Mouse (Mus musculus) T-helper 2 cell (primary cell): Measurements from ENCODE around the gene Fras1.

ENCODE experiments used
- in situ Hi-C: fragments of 300-600 bp; cut with MboI, MseI; formaldehyde crosslinking; loops from one replicate; pipeline ENCODE4 v1.15.1; 2025; ENCODE audit warnings: high pct_unique_total_duplicates

Gene Fras1

DNA sequence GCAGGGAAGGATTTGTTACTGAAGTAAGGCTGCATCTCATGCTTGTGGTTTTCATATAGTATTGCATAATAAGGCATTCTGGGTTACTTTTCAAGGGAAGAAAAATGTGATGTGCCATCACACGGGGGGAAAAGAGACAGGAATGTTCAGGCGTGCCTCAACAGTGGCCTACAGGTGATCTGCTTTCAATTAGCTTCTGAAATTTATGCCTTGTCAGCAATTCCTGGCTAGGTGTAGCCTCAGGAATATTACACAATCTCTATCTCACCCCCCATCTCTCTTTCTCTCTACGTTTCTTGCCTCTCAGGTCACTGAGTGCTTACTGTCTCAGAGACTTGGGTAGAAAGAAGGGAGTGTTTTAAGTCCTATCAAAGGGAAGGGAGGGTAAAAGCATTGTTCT, 204.9 kb downstream of the Fras1 start:
- in situ Hi-C loops: no loop called here

DNA sequence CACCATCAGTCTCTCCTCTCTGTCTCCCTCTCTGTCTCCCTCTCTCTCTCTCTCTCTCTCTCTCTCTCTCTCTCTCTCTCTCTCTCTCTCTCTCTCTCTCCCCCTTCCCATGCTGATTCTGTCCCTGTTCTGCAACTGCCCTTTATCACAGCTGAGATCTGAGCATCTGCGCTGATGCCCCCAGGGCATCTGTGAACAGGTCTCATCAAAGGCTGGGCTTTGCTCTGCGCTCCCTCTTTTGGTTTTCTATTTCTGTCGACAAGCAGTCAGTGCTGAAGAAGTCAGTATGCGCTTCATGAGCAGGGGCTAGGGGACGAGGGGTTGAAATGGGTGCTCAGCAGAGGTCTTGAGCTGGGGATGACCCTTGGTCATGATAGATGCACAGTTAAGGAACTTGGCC, 206.2 kb downstream of the Fras1 start:
- in situ Hi-C loops: no loop called here

DNA sequence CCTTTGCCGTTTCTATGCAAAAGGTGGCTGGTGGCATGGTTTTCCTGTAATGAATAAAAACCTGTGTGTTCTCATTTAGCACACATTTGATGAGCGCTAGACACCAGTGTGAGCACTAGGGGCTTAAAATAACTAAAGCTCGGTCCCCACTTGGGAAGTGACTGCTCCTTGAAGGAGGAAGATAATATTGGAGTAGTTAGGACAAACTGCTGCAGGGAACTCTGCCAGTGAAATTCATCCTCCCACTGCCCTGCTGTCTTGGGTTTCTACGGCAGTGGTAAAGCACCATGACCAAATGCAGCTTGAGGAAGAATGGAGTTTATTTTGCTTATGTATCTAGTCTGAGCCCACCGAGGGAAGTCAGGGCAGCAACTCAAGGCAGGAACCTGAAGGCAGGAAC, 211.0 kb downstream of the Fras1 start:
- in situ Hi-C loops: no loop called here

DNA sequence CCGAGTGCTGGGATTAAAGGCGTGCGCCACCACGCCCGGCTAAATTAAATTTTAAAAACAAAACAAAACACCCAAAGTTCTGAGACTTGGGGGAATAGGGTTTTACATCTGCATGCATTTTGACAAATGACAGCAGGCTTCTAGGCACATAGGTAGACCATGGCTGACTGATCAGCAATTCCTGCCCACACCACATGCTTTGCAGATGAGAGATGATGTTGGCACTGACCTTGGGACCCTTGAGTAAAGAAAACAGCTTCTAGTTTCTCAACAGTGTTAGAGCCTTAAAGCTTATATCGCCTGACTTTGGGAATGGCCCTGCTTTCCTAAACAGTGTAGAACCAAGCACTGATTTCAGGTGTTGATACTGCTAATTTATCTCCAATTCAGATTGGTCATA, 216.9 kb downstream of the Fras1 start:
- in situ Hi-C loops: no loop called here

DNA sequence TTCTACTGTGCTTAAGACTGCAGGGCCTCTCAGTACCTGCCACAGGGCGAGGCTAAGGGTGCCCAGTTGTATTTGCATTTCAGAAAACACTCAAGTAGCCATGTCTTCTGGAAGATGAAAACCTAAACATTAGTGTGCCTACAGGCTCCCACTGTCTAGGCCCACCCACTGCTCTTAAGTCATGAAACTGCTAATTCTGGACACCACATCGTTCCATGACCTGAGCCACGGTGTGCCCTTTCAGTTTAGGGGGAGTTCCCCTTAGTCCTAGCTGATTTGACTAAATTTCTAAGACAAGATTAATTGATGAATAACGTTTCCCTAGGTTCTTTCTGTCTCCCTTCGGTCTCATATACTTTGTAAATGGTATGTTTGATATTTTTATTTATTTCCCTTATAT, 222.0 kb downstream of the Fras1 start:
- in situ Hi-C loops: no loop called here

DNA sequence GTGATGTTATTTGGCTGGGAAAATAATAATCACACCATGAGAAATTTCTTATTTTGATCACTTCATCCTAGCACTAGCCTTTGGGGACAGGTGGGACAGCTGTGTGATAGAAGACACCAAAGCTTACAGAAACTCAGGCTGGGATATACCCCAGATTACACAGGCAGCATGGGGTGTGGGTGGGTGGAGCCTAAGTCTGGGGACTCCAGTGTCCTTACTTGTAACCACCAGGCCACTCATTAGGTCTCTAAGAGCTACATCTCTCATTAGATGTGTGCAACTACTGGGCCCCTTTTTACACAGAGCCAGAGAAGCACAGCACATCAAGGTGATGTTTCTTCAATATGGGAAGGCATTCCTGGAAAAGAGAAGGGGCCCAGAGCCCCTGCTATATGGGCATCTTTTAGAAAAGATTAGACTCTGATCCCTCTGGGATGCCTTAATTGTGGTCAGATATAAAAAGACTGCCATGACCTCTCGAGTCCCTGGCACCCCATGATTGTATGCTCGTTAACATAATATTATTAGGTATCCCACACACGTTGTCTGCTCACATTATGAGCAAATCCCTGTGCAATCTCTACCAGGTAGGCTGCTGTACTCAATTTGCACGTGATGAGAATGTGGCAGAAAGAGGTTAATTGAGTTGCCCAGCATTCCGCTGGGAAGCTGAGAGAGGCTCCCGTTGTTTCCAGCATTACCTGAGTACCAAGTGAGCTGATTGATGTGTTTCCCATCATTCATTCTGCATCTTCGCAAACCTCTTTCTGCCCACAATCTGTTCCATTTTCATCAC, 230.4 kb downstream of the Fras1 start:
- in situ Hi-C loops: no loop called here

DNA sequence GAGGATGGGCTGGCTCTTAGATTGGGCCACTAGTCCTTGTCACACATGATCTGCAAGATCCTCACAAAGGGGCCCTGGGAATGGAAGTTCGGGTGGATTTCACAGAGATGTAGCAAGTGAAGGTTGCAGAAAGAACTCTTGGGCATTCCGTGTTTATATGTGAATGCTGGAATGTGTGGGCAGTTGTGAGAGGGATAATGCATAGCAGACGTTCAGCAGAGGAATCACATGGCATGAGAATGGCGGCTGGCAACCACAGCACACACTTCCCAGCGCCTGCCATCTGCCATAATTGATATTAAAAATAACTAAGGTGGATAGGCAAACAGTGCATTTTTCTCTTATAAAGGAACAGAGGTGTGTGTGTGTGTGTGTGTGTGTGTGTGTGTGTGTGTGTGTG, 234.3 kb downstream of the Fras1 start:
- in situ Hi-C loops: no loop called here

DNA sequence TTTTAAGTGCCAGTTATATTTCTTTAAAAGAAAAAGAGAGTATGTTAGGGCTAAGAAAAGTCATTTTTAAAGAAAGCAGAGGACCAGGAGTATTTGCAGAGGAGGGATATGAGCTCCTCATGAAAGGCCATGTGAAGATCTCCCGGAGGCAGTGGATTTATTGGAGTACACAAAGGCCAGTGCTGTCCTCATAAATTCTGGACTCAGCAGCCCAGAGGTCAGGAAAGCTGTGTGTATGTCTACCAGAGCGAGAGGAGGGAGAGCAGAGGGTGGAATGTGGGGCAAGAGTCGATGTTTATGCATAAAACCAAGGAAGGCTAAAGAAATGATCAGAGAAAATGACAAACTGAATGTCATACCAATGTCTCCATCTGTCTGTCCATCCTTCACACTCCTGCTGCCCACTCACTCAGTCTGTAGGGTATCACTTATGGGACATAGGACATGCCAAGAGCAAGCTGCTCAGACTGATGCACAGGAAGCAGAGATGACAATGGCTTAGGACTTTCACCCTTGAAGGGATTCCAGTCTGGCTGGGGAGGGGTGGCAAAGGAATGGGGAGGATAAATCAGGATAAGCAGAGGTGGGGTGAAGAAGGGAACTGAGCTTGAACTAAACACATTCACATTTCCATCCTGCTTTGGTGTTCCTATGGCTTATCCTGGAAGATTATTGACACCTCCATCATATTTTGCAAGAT, 235.0 kb downstream of the Fras1 start:
- in situ Hi-C loops: no loop called here

DNA sequence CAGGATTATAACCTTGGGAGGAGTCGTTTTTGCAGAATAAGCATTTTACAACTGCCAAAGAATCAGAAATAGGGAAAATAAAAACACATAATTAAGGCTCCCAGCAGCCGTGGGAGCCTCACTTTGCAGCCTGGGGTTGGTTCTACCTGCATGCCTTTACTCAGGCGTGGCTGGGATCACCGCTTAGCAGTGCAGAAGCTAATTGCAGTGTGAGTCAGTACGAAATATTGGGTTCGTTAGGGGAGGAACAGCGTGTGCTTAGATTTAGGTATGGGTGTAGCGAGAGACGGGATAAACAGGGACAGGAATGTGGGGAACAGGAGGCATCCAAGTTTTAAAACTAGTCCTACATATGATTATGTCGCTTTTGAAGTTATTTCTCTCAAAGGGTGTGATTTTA, 238.3 kb downstream of the Fras1 start:
- in situ Hi-C loops: no loop called here

DNA sequence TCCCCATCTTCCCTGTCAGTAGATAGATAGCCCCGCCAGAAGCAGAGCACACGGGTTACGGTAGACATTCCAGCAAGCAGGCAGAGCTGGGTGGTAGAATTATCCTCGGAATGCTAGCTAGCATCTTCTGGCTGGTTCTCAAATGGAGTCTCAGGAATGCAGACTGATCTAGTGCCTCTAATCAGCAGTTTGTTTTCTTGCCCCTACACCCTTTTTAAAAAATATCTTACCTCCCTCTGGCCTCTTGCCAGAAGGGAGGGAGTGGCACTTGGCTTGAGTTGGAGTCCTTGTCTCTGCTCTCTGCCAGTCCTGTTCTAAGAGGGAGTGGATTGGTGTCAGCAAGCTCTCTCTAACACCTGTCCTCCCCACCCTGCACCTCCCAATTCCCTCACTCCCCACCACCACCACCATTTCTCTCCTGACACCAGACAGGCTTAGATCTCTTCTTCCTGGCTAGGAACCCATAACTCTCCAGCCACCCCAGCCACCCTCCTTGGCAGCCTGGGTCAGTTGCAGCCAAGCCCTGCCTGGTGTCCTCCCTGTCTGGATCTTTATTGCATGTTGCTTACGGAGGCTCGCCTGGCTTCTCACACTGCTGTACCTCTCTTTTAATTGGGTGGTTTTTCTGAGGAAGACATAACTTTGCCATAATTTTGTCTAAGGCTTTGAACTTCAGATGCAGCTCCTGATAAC, 243.3 kb downstream of the Fras1 start:
- in situ Hi-C loops: no loop called here

DNA sequence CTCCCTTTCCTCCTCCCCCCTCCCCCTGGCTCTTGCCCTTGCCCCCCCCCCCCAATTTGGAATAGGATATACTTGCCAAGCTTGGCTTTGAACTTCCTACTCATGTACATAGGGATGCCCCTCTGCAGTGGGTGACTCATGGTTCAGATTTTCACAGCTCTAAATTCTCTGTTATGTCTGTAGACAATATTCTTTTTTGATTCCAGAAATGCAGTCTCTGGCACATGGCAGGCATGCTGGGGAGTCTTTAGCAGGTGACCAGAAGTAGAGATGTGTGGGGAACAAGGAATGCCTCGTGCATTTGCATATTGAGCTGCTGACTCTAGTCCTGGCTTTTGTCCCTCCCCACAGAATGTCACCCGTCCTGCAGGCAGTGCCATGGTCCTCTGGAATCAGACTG, 244.3 kb downstream of the Fras1 start:
- in situ Hi-C loops: no loop called here

DNA sequence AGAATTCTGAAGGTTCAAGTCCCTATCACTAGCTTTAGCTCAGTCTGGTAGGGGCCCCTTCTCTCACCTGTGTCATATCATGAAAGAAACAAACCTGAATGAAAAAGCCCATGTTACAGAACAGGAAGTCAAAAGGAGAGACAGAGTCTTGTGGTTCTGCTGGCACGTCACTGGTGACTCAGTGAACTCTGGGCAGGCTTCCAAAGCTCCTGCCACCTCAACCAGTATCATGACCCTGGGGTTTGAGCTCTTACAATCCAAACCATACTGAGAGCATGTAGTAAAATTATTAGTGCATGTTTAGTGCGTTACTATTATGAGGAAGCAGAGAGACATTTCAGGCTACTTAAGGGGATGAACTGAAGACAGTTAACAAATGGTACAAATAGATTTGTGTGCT, 246.5 kb downstream of the Fras1 start:
- in situ Hi-C loops: no loop called here

DNA sequence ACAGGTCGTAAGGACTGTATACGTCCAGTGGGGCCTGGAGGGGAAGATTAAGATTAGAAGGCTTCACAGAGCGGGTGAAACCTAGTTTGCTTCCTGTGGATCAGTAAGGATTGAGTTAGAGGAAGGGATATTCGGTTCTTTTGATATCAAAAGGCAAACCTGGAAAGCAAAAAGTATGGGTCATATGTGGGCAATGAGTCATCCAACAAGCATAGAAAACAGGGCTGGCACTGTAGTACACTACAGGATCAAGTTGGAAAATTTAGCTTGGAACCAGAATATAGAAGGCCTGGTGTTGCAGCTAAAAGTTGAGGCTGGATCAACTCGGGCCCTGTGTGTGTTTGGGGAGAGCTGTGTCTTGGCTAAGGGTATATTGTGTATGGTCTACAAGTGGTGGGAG, 246.9 kb downstream of the Fras1 start:
- in situ Hi-C loops: no loop called here

DNA sequence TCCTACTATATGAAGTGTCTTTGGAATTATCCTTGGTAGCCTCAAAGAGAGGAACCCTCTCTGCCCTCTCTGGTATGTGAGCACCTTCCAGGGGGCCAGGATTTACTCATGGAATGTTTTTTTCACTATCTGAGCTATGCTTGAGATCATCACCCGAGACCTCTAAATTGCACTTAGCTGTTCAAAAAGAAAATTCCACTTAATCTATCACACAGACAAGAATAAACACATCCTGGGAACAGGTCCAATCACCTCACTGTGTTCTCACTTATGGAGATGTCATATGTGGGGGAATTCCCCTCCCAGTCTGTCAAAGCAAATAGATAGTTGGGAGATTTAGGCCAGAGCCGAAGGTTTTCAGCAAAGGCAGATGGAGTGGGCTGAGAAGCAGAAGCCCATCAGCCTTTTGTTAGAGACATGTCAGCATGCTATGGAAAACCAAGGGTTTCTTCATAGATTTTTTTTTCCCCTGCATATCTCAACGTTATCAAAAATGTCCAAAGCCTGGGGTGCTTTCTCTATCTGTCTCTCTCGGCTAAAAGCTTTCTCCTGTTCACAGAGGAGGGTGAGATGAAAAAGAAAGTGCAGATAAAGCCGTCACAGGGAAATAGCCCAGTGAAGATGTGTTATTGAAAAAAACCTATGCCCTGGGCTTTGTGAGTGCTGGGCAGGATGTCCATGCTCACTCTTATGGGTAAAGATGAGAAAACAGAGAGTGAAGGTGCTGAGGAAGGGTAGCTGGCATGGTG, 249.0 kb downstream of the Fras1 start:
- in situ Hi-C loops: no loop called here

DNA sequence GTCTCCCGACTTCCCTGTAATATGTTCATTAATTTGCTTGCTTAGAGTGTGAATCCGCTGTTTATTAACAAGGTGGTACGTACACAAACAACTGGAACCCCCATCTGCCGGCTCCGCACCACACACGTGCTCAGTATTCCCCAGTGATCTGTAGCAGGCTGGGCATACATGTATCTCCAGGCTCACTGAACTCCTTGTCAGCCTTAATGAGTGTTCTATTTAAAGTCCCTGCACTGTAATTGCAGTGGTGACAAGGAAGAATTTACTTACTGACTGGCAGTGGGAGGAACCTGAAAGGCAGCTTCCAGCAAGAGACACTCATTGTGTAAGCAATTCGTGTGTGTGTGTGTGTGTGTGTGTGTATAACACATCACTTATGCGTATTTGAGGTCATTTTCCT, 256.1 kb downstream of the Fras1 start:
- in situ Hi-C loops: no loop called here

DNA sequence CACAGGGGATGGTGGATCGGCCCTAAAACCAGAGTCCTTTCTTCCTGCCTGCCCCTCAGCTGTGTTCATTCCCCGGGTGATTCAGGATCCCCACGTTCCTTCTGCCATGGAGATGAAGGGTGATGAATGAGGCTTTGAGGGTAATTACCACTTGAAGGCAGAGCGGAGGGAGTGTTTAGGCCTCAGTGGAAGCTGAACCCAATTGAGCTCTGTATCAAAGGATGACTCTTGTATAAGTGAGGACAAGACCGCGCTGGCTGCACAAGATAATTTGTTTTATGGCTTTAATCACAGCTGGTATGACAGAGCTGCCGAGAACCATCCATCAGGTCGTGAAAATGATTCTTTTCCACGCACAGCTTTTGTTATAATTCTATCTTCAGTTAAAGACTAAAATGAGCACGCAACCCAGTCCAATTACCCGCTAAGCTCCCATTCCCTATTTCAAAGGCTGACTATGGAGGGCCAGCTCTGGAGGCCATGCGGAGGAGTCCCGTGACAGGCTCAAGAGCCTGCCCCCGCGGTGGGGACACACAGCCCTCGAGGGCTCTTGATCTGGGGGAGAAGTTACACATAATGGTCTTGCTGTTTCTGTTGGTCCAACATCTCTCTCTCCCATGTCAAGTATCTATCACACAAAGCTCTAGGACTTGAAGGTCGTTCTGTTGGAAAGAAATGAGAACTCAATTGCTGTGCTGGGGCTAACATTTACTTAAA, 261.5 kb downstream of the Fras1 start:
- in situ Hi-C loops: no loop called here

DNA sequence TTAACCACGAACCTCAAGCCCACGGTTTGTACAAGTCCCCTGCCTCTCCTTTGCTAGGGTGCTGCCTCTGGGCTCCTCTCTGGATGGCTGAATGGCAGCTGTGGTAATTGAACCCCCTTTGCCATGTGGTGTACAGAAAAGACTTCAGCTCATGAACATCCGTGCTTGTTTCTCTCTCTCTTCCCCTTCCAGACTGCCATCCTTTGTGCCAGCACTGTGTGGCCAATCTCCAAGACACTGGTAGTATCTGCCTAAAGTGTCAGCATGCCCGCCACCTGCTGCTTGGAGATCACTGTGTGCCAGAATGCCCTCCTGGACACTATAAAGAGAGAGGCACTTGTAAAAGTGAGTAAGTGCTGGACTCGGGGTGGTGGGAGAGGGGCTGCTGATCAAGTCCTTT, 262.1 kb downstream of the Fras1 start:
- in situ Hi-C loops: no loop called here

DNA sequence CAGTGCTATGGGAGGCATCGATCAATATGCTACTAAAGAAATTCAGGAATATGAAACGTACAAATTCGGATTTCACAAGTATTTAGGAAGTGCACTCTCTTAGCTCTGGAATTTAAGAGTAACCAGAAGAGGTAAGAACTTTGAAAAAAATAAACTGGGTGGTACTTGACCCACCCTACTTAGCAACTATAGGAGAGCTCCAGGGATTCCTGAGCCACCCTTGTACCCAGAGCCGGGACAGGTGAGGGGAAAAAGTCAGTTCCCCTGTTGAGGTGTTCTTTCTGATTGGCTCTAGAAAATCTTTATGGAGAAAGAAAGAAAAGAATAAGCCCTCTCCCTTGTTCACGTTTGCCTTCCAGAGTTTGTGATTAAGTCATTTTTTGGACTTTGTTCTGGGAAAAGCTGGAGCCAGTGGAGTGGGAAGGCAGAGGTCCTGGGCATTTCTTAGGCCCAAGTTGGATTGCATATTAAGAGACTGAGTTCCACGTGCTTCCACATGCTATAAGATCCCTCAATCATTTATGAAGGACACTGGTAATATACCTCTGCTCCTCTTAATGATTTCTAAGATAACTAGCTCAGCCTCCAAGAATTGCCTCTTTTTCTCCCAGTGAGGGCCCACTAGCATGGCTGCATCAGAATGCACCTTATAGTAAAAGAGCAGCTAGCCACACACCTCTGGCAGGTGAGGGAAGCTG, 265.6 kb downstream of the Fras1 start:
- in situ Hi-C loops: no loop called here

DNA sequence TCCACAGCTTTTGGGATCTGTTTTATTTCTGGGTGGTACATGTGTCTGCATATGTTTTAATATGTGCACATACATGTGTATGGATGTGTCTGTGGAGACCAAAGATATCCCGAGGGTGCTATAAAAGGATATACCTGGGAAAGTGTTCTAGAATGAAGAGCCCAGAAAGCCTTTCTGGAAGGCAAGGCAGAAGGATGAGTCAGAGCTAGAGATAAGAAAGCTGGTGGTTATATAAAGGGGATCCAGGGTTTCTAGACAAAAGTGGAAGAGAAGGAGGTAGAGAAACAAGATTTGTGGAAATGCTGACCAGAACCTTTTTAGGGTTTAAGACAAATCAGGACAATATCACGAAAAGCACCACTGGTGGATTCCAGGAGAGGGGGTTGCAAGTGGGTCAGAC, 267.5 kb downstream of the Fras1 start:
- in situ Hi-C loops: no loop called here

DNA sequence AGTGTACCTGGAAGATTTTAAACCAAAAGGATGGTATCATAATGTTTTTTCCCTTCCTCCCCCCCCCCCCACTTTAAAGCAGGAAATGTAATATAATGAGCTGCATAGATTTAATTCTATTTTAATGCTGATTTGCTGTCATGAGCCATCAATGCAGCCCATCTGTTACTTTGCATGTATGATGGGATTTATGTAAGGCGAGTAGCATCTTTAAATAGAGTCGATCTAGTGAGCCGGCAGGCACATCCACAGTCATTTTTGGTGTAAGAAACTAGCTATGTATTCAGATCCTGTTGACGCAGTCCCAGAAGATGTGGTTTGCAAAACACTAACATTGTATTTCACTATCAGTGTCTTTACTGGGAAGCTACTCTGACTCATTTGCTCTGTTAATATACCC, 301.9 kb downstream of the Fras1 start:
- in situ Hi-C loops: no loop called here

DNA sequence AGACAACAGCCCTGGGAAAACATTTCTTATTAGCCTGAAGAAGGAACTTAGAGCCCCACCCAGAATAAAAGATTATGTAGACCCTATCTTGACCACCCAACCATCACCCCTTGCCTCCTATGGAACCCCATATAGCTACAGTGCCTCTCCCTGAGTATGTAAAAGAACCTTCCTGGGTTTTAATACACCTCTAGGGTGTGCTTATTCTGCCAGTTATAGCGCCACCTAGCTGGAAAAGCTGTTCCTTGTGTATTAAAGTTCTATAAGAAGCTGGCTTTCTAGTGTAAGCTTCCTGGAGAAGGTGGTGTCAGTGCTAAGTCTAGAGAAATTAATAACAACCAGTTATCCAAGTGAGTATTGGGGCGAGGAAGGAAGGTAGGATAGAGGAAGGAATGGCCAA, 303.7 kb downstream of the Fras1 start:
- in situ Hi-C loops: no loop called here
